Mouse (Mus musculus) midbrain, embryonic 12.5 days (tissue): ENCODE measurements around the gene Ppp1cc. TPM values are rescaled to one million over a fixed set of nuclear protein-coding genes. Genes with fewer than 3 reads are reported as not detected.
"Not testable (repeated sequence)": the region's sequence is repeated elsewhere in the genome, so short reads cannot be mapped to it uniquely, and the experiment has no call there.

Experiments
- ATAC-seq: fragments of 200-750 bp; cut with Nextera tagmentation; 2 replicates; pipeline ENCODE4 v1.8.0; 2017; ENCODE audit warnings: low read depth, moderate TSS enrichment, moderate library complexity; ENCODE audit not compliant: low FRiP score
- H3K27ac ChIP-seq: fragments of 300-500 bp; sonication (generic); replicated peaks from 2 replicates; pipeline ENCODE4 v1.5.1; 2016; ENCODE audit warnings: mild to moderate bottlenecking
- H3K27me3 ChIP-seq: fragments of 300-500 bp; sonication (generic); 2 replicates; pipeline ENCODE4 v1.6.1; 2016; ENCODE audit warnings: mild to moderate bottlenecking
- H3K36me3 ChIP-seq: fragments of 300-500 bp; sonication (generic); 2 replicates; pipeline ENCODE4 v1.6.1; 2016
- H3K4me1 ChIP-seq: fragments of 300-500 bp; sonication (generic); 2 replicates; pipeline ENCODE4 v1.6.1; 2016
- H3K4me2 ChIP-seq: fragments of 300-500 bp; sonication (generic); replicated peaks from 2 replicates; pipeline ENCODE4 v1.6.1; 2016; ENCODE audit warnings: mild to moderate bottlenecking, moderate library complexity
- H3K4me3 ChIP-seq: fragments of 300-500 bp; sonication (generic); 2 replicates; pipeline ENCODE4 v1.5.1; 2016; ENCODE audit warnings: mild to moderate bottlenecking
- H3K9ac ChIP-seq: fragments of 300-500 bp; sonication (generic); replicated peaks from 2 replicates; pipeline ENCODE4 v1.6.1; 2016; ENCODE audit warnings: mild to moderate bottlenecking, moderate library complexity
- H3K9me3 ChIP-seq: fragments of 300-500 bp; sonication (generic); 2 replicates; pipeline ENCODE4 v1.6.1; 2016; ENCODE audit warnings: mild to moderate bottlenecking
- WGBS: fragments of 180-500 bp; shearing (Covaris S2); methylation state at CpG from one replicate; pipeline ENCODE4 v1.1.7; 2016; 5-methylcytosine and 5-hydroxymethylcytosine counted together
- polyA plus RNA-seq: library from polyadenylated mRNA; unstranded; fragments of >200 nt; fragmentation: Nextera tagmentation; extraction: Ambion mirVana; gene quantifications from 2 replicates; pipeline ENCODE4 v1.2.1, GENCODE M21; 2016

Gene Ppp1cc
- polyA plus RNA-seq, 1 experiment from 2014 or later: 332 TPM

DNA sequence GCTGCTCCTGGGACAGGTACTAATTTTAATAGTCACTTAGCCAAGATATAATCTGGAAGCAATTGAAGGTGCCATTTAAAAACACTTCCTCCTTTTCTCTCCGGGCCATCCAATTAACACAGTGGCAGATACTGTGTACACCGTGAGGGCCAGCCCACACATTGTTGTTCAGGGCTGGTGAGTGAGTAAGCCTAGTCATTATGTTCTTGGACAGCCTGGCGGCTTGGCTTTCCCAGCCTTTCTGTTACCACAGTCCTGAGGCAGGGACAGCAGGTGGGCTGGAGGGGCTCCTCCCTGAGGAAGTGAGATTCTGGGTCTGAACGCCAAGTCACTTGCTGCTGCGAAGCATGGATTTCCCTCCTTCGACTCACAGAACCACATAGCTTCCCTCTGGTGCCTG is 21.6 kb downstream of the Ppp1cc start:
- Histone ChIP-seq H3K4me1 (no peaks in the 10 kb centered on the region), H3K9ac (no peak overlapping the region), H3K27me3 (no peaks in the 10 kb centered on the region), H3K27ac (no peak overlapping the region), H3K4me3 (no peak overlapping the region), H3K9me3 (0 out of 2 replicates have a peak, but pooled peaks cover 3% of the 10 kb centered on the region), H3K4me2 (no peak overlapping the region), H3K36me3 (peaks cover 20% of the 10 kb centered on the region)
- ATAC-seq: no peak
- 63% methylated on average over 6 of the region's 6 CpGs for WGBS

DNA sequence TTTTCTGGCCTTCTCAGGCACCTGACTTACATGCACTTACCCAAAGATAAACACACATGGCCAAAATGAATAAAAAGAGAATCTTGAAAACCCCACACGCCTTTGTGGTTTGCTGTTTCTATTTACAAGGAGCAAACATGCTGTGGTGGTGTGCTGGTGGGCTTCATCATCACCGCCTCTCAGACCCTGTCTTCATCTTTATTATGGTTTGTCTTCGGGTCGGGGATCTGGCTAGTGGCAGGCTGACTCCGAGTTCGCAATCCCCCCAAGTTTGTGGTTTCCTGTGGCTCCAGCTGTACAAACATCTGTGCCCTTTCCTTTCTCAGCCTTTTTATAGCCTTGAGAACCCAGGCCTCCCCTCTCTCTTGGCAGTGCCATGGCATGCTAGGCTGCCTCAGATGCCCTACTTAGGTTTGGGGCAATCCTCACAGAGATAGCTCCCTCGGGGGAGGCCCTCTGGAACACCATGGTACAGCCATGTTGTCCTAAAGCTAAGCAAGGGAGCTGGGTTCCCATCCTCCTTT is 26.3 kb downstream of the Ppp1cc start:
- Histone ChIP-seq H3K4me3 (no peak overlapping the region), H3K27ac (no peak overlapping the region), H3K27me3 (no peaks in the 10 kb centered on the region), H3K4me2 (no peak overlapping the region), H3K9me3 (peaks cover 6% of the 10 kb centered on the region; the same call in 1 of the 2 replicates), H3K9ac (no peak overlapping the region), H3K4me1 (no peaks in the 10 kb centered on the region), H3K36me3 (no peaks in the 10 kb centered on the region)
- ATAC-seq: no peak
- WGBS: 94% methylated on average over 7 of the region's 7 CpGs

DNA sequence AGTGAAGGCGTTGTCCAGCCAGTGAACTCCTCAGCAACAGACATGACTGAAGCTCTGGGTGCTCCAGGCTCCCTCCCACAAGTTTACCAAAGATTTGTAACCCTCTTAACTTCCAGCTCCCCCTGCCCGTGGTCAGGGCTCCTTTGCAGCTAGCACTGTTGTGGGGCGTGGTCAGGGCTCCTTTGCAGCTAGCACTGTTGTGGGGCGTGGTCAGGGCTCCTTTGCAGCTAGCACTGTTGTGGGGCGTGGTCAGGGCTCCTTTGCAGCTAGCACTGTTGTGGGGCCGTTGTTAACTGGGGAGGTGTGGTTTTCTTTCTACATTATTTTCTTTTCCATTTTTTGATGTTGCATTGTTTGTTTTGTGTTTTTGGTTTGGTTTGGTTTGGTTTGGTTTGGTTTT is 26.8 kb downstream of the Ppp1cc start:
- 97% methylated on average over 6 of the region's 6 CpGs for WGBS
- H3K27me3 ChIP-seq, H3K4me3 ChIP-seq, H3K9me3 ChIP-seq, H3K4me1 ChIP-seq, H3K4me2 ChIP-seq, H3K27ac ChIP-seq, H3K9ac ChIP-seq, H3K36me3 ChIP-seq, ATAC-seq: not testable (repeated sequence)

DNA sequence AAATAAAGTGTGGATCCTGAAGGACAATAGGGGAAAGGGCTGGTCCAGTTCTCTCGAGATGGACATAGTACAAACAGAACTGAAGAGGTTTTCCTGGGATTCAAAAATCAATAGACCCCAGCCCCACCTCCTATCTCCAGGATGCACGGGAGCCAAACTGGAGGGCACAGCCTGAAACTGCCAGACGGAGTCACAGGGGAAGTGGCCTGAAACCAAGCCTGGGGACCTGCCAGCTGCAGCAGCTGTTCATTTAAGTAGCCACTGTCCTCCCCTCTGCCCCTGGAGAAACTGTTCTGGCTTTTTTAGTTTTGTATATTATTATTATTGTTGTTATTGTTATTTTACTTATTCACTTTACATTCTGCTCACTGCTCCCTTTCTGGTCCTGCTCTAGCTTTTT is 31.0 kb downstream of the Ppp1cc start:
- no peak for ATAC-seq
- Histone ChIP-seq H3K4me2 (no peak overlapping the region), H3K9ac (no peak overlapping the region), H3K9me3 (peaks cover 6% of the 10 kb centered on the region; the same call in 1 of the 2 replicates), H3K36me3 (no peaks in the 10 kb centered on the region), H3K27ac (no peak overlapping the region), H3K4me3 (no peak overlapping the region), H3K27me3 (no peaks in the 10 kb centered on the region), H3K4me1 (no peaks in the 10 kb centered on the region)
- WGBS: 55% methylated on average over 3 of the region's 3 CpGs

DNA sequence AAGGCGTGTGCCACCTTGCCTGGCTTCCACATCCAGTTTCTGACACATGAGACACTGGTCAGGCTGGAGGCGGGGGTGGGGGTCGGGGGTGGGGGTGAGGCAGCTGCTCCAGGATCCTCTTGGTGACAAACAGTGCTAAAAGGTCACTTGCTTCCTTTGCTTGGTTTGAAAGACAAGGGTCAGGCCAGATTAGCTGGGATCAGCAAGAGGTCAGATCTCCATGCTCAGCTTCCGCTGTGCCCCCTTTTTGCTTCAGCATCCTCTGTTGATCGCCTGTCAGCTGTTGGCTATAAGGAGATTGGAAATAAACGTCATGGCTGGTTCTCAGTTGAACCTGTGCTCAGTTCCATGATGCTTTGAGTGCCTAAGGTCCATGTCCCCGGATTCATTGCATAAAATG is 32.4 kb downstream of the Ppp1cc start:
- Histone ChIP-seq H3K27ac (no peak overlapping the region), H3K27me3 (no peaks in the 10 kb centered on the region), H3K9me3 (no peaks in the 10 kb centered on the region), H3K9ac (no peak overlapping the region), H3K4me2 (no peak overlapping the region), H3K4me3 (no peak overlapping the region), H3K36me3 (no peaks in the 10 kb centered on the region), H3K4me1 (no peaks in the 10 kb centered on the region)
- no peak for ATAC-seq
- WGBS: 45% methylated on average over 7 of the region's 7 CpGs

DNA sequence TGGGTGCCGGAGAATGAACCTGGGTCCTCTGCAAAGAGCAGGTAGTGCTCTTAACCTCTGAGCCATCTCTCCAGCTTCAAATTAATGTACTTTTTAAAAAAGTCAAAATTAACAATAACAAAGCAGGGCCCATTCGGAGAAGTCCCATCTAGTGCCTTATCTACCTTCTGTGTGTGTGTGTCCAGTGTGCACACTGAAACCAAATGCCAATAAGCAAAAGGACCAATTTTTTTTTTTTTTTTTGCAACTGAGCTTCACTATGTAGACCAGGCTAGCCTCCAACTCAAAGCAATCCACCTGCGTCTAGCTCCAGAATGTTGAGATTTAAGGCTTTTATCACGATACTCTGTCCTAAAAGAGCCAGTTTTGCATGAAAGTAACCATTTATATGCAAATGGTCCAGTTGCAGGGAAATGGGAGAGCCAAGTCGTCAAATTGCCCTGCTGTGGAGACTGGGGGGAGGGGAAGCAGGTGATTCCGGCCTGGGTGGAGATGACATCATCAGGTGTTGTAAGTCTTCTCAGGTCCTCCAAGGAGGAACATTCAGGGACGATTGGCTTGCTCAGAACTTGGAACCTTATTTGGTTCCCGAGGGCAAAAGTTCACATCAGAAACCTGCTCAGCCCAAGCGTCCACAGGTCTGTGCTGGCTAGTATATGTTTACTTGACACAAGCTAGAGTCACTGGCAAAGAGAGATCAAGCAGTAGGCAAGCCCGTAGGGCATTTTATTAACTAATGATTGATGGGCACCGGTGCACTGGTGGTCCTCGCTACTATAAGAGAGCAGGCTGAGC is 33.4 kb downstream of the Ppp1cc start:
- Histone ChIP-seq H3K4me3 (no peak overlapping the region), H3K9ac (no peak overlapping the region), H3K4me1 (no peaks in the 10 kb centered on the region), H3K27me3 (no peaks in the 10 kb centered on the region), H3K9me3 (no peaks in the 10 kb centered on the region), H3K36me3 (no peaks in the 10 kb centered on the region), H3K4me2 (no peak overlapping the region), H3K27ac (no peak overlapping the region)
- ATAC-seq: no peak
- 75% methylated on average over 12 of the region's 12 CpGs for whole genome bisulfite sequencing

DNA sequence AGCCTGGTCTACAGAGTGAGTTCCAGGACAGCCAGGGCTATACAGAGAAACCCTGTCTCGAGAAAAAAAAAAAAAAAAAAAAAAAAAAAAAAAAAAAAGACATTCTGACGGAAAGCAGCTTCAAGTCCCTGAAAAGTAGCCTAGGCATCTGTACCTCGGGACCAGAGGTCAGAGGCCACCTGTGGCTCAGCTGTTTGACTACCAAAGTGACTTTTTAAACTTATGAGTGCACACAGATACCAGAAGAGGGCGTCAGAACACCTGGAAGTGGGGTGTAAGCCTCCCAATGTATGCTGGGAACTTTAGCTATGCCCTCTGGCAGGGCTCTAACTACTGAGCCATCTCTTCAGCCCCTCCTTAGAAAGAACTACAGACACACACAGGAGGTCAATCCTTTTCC is 34.3 kb downstream of the Ppp1cc start:
- ATAC-seq: no peak
- Histone ChIP-seq H3K27ac (no peak overlapping the region), H3K4me1 (no peaks in the 10 kb centered on the region), H3K9me3 (no peaks in the 10 kb centered on the region), H3K36me3 (no peaks in the 10 kb centered on the region), H3K4me2 (no peak overlapping the region), H3K27me3 (no peaks in the 10 kb centered on the region), H3K4me3 (no peak overlapping the region), H3K9ac (no peak overlapping the region)
- 61% methylated on average over 3 of the region's 4 CpGs for WGBS

DNA sequence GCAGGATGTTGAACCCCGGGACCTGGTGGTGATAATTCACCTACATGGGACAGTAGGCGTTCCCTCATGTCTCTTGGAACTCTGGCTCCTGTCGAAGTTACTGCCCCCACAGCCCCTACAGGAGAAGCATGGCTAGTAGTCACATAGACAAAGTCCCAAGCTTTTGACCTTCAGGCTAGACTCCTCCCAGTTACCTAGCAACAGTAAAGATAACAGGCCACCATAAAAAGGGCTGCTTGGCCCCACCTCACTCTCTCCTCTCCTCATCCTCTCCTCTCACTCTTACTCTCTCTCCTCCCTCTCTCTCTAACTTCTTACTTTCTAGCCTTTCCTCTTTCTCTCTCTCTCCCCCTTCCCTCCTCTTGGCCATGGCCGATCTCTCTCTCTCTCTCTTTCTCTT is 42.8 kb downstream of the Ppp1cc start:
- H3K4me1 ChIP-seq: no peaks in the 10 kb centered on the region
- no peak for ATAC-seq
- no peak overlapping the region for H3K27ac ChIP-seq
- no peak overlapping the region for H3K4me3 ChIP-seq
- no peak overlapping the region for H3K4me2 ChIP-seq
- no peaks in the 10 kb centered on the region for H3K27me3 ChIP-seq
- WGBS: 91% methylated on average over 4 of the region's 4 CpGs
- no peaks in the 10 kb centered on the region for H3K36me3 ChIP-seq
- H3K9me3 ChIP-seq: 0 out of 2 replicates have a peak, but pooled peaks cover 5% of the 10 kb centered on the region
- no peak overlapping the region for H3K9ac ChIP-seq

DNA sequence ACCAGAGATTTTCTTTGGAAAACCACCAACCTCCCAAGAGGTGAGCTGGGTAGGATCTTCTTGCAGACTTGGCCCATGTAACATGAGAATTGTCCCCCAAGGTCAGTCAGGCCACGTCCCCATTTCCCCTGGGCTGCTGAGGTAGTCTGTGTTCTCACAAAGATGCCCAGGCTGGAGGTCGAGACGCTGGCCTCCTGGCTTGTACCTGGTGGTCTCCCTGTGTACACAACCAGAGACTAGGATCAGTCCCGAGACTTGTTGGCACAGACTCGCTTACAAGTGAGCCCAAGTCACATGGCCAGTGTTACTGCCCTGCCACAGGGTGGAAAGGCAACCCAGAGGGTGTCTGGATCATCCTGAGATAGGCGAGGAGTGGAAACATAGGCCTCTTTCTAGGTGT is 43.8 kb downstream of the Ppp1cc start:
- no peaks in the 10 kb centered on the region for H3K4me1 ChIP-seq
- H3K4me2 ChIP-seq: no peak overlapping the region
- H3K9ac ChIP-seq: no peak overlapping the region
- ATAC-seq: no peak
- 0 out of 2 replicates have a peak, but pooled peaks cover 5% of the 10 kb centered on the region for H3K9me3 ChIP-seq
- H3K27ac ChIP-seq: no peak overlapping the region
- H3K36me3 ChIP-seq: no peaks in the 10 kb centered on the region
- WGBS: 87% methylated on average over 6 of the region's 6 CpGs
- no peaks in the 10 kb centered on the region for H3K27me3 ChIP-seq
- H3K4me3 ChIP-seq: no peak overlapping the region

DNA sequence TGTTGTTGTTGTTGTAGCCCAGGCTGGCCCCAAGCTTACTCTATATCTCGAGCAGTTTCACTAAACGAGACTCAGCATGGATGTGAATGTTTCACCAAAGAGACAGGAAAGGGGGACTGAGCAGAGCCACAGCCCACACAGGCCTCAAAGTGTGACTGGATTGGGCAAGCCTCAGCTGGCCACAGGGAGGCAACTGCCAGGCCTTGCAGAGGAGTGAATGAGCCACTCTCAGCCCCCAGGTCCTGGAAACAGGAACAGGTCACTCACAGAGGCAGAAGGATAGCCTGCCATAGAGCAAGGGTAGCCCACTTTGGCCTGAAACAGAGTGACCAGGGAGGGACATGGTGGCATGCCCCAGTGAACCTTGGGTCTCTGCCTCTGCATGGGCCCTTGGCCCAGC is 46.1 kb downstream of the Ppp1cc start:
- Histone ChIP-seq H3K9me3 (0 out of 2 replicates have a peak, but pooled peaks cover 5% of the 10 kb centered on the region), H3K4me3 (no peak overlapping the region), H3K27me3 (no peaks in the 10 kb centered on the region), H3K9ac (no peak overlapping the region), H3K4me1 (peaks cover 5% of the 10 kb centered on the region), H3K36me3 (no peaks in the 10 kb centered on the region), H3K27ac (no peak overlapping the region), H3K4me2 (no peak overlapping the region)
- ATAC-seq: no peak
- 89% methylated on average over 2 of the region's 2 CpGs for WGBS

DNA sequence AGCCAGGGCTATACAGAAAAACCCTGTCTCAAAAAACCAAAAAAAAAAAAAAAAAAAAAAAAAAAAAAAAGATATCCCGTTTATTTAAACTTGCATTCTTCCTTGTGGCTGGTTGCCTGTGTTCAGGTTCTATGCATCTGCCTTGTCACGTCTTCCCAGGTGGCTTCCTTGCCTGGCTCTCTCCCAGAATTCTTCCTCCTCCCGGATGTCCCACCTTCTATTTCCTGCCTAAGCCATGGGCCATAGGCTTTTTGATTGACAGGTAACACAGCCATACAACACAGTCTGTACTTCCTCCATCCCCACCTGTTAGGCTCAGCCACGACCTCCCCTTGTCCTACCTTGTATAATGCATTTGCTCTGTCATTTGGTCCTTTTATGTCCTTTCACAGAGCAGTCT is 48.4 kb downstream of the Ppp1cc start, which contains the start of gene Hvcn1:
TSS of gene Hvcn1 (plus strand) at position 330 of the 400 bp plus-strand sequence.
- no peak for ATAC-seq
- Histone ChIP-seq H3K9me3 (no peaks in the 10 kb centered on the region), H3K4me3 (no peak within 1 kb of the TSS), H3K4me2 (no peak within 1 kb of the TSS), H3K27me3 (no peaks in the 10 kb centered on the region), H3K9ac (no peak within 1 kb of the TSS), H3K4me1 (peaks cover 17% of the 10 kb centered on the region), H3K27ac (no peak within 1 kb of the TSS), H3K36me3 (no peaks in the 10 kb centered on the region)
- 78% methylated on average over 4 of the region's 4 CpGs for WGBS

DNA sequence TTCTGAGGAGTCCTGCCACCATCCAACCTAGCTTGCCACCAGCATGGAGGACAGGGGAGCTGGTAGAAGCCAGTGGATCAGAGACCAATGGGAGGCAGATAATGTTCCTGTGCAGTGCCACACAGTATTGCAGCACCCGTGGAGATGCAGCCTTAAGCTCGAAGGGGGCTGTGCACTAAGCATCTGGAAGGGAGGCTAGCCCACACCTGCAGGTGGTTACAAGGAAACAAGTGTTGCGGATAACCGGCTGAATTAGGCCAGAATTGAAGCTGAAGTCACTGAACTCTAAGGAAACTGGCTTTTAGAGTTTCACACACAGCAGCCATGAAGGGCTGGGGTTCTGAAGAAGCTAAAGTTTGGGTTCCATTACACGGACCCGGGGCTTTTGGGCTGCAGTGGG is 50.8 kb downstream of the Ppp1cc start:
- ATAC-seq: no peak
- WGBS: 47% methylated on average over 6 of the region's 6 CpGs
- Histone ChIP-seq H3K4me2 (peak overlapping the region; percentile 67), H3K36me3 (no peaks in the 10 kb centered on the region), H3K4me3 (no peak overlapping the region), H3K27me3 (no peaks in the 10 kb centered on the region), H3K9me3 (no peaks in the 10 kb centered on the region), H3K9ac (no peak overlapping the region; the same call in 1 of the 2 replicates), H3K4me1 (peaks cover 17% of the 10 kb centered on the region), H3K27ac (peak overlapping the region; percentile 58)
